Mouse (Mus musculus): ENCODE data around the gene Uvssa. TPM values are rescaled to one million over a fixed set of nuclear protein-coding genes. Genes with fewer than 3 reads are reported as not detected.

The Uvssa gene
- polyA plus RNA-seq, 1 experiment from 2014 or later = 9.3 TPM

GRCm38 (mm10) chr5:33435151-33435550 lies 56.8 kb downstream of the Uvssa start:
- H3K27me3 ChIP-seq = peaks cover 58% of the 10 kb centered on the region
- TF ChIP-seq CTCF (IDR thresholded peaks at IDR 0.05) = no peak
- POLR2A ChIA-PET = no interaction called here
- in situ Hi-C loops (cut with MboI; ENCODE audit: low pct_unique_long_range_greater_than_20kb) = no loop called here
- CTCF ChIA-PET = no interaction called here
- ATAC-seq (no peak), DNase-seq (ENCODE audit: low read depth, low spot score) (no peak)

- POLR2A ChIA-PET = no interaction called here
- no peak for TF ChIP-seq CTCF (IDR thresholded peaks at IDR 0.05)
- CTCF ChIA-PET = no interaction called here
- ATAC-seq (no peak), DNase-seq (ENCODE audit: low read depth, low spot score) (no peak)
- in situ Hi-C loops (cut with MboI; ENCODE audit: low pct_unique_long_range_greater_than_20kb) = no loop called here
- peaks cover 57% of the 10 kb centered on the region for H3K27me3 ChIP-seq
Measured at GRCm38 (mm10) chr5:33435941-33436340, 57.6 kb downstream of the Uvssa start.

GRCm38 (mm10) chr5:33438214-33438613 lies 59.9 kb downstream of the Uvssa start:
- in situ Hi-C loops (cut with MboI; ENCODE audit: low pct_unique_long_range_greater_than_20kb) = no loop called here
- ChIA-PET CTCF (interaction anchor here (0.9 kb wide), 1 partner anchor 44 kb away, joined by 3 read pairs; no protein-coding TSS in a partner anchor), POLR2A (no interaction called here)
- peak; percentile 64 for DNase-seq (ENCODE audit: low read depth, low spot score)
- TF ChIP-seq CTCF (IDR thresholded peaks at IDR 0.05) = no peak
- H3K27me3 ChIP-seq = peaks cover 42% of the 10 kb centered on the region
- peak; percentile 44 for ATAC-seq

- DNase-seq (ENCODE audit: low read depth, low spot score) (no peak), ATAC-seq (no peak)
- H3K27me3 ChIP-seq = peaks cover 40% of the 10 kb centered on the region
- ChIA-PET POLR2A (no interaction called here), CTCF (interaction anchor here (1.2 to 2.3 kb wide), 2 partner anchors 49 to 58 kb away, joined by 3 to 14 read pairs; no protein-coding TSS in a partner anchor)
- no peak for TF ChIP-seq CTCF (IDR thresholded peaks at IDR 0.05)
- in situ Hi-C loops (cut with MboI; ENCODE audit: low pct_unique_long_range_greater_than_20kb) = loop anchor here (5.0 kb wide), 1 partner anchor 51 kb away; no protein-coding TSS in a partner anchor
Measured at GRCm38 (mm10) chr5:33442927-33443710, 64.8 kb downstream of the Uvssa start.

GRCm38 (mm10) chr5:33443794-33444193 lies 65.4 kb downstream of the Uvssa start:
- in situ Hi-C loops (cut with MboI; ENCODE audit: low pct_unique_long_range_greater_than_20kb) = loop anchor here (5.0 kb wide), 1 partner anchor 51 kb away; no protein-coding TSS in a partner anchor
- ChIA-PET POLR2A (no interaction called here), CTCF (no interaction called here)
- H3K27me3 ChIP-seq = peaks cover 40% of the 10 kb centered on the region
- ATAC-seq (no peak), DNase-seq (ENCODE audit: low read depth, low spot score) (no peak)
- no peak for TF ChIP-seq CTCF (IDR thresholded peaks at IDR 0.05)

- in situ Hi-C loops (cut with MboI; ENCODE audit: low pct_unique_long_range_greater_than_20kb) = no loop called here
- no peak for DNase-seq (ENCODE audit: low read depth, low spot score)
- ATAC-seq = no peak
- no peak for TF ChIP-seq CTCF (IDR thresholded peaks at IDR 0.05)
- ChIA-PET POLR2A (no interaction called here), CTCF (no interaction called here)
- H3K27me3 ChIP-seq = peaks cover 39% of the 10 kb centered on the region
Measured at GRCm38 (mm10) chr5:33455737-33456136, 77.4 kb downstream of the Uvssa start.

- peaks cover 51% of the 10 kb centered on the region for H3K27me3 ChIP-seq
- in situ Hi-C loops (cut with MboI; ENCODE audit: low pct_unique_long_range_greater_than_20kb) = no loop called here
- ChIA-PET POLR2A (no interaction called here), CTCF (interaction anchor here (1.5 kb wide), 1 partner anchor 9 kb away, joined by 4 read pairs; no protein-coding TSS in a partner anchor)
- ATAC-seq = no peak
- TF ChIP-seq CTCF (IDR thresholded peaks at IDR 0.05) = no peak
- no peak for DNase-seq (ENCODE audit: low read depth, low spot score)
Measured at GRCm38 (mm10) chr5:33458132-33458622, 79.8 kb downstream of the Uvssa start.

- ChIA-PET POLR2A (no interaction called here), CTCF (interaction anchor here (1.5 kb wide), 1 partner anchor 10 kb away, joined by 4 read pairs; no protein-coding TSS in a partner anchor)
- peaks cover 61% of the 10 kb centered on the region for H3K27me3 ChIP-seq
- DNase-seq (ENCODE audit: low read depth, low spot score) (no peak), ATAC-seq (no peak)
- no peak for TF ChIP-seq CTCF (IDR thresholded peaks at IDR 0.05)
- in situ Hi-C loops (cut with MboI; ENCODE audit: low pct_unique_long_range_greater_than_20kb) = no loop called here
Measured at GRCm38 (mm10) chr5:33459111-33459510, 80.8 kb downstream of the Uvssa start.

- ATAC-seq = no peak
- peaks cover 59% of the 10 kb centered on the region for H3K27me3 ChIP-seq
- ChIA-PET CTCF (interaction anchor here (0.8 kb wide), 1 partner anchor 19 kb away, joined by 3 read pairs; no protein-coding TSS in a partner anchor), POLR2A (no interaction called here)
- DNase-seq (ENCODE audit: low read depth, low spot score) = no peak
- in situ Hi-C loops (cut with MboI; ENCODE audit: low pct_unique_long_range_greater_than_20kb) = no loop called here
- TF ChIP-seq CTCF (IDR thresholded peaks at IDR 0.05) = no peak
Measured at GRCm38 (mm10) chr5:33464390-33464789, 86.0 kb downstream of the Uvssa start.

- in situ Hi-C loops (cut with MboI; ENCODE audit: low pct_unique_long_range_greater_than_20kb) = no loop called here
- ATAC-seq = no peak
- ChIA-PET CTCF (no interaction called here), POLR2A (interaction anchor here (0.5 kb wide), 1 partner anchor 59 kb away, joined by 3 read pairs; no protein-coding TSS in a partner anchor)
- no peak for DNase-seq (ENCODE audit: low read depth, low spot score)
- no peak for TF ChIP-seq CTCF (IDR thresholded peaks at IDR 0.05)
- H3K27me3 ChIP-seq = peaks cover 51% of the 10 kb centered on the region
Measured at GRCm38 (mm10) chr5:33465464-33465863, 87.1 kb downstream of the Uvssa start.

Other genes starting within 250 kb of the Uvssa start
- gene Spon2, start 160.1 kb upstream of the Uvssa start, polyA plus RNA-seq (2021) = 3.9 TPM
- 212 TPM for gene Ctbp1, start 103.6 kb upstream of the Uvssa start, polyA plus RNA-seq (2021)
- gene Maea, start 43.0 kb upstream of the Uvssa start, polyA plus RNA-seq (2021) = 339 TPM
- not detected for gene Nkx1-1, start 55.4 kb downstream of the Uvssa start, polyA plus RNA-seq (2021)

Data from Patski (cell line).